Mouse (Mus musculus): ENCODE measurements around the gene Pigg. TPM values are rescaled to one million over a fixed set of nuclear protein-coding genes. Genes with fewer than 3 reads are reported as not detected.
"Not testable (repeated sequence)": the region's sequence is repeated elsewhere in the genome, so short reads cannot be mapped to it uniquely, and the experiment has no call there.

Pigg gene
- polyA plus RNA-seq (2012; rRNA removed) = 8.4 and 8.8 TPM in 2 replicates

- peak; percentile 84 to 94 for DNase-seq (ENCODE audit: extremely low spot score in 1 of 2, low spot score in 1 of 2)
Observed at GRCm38 (mm10) chr5:108312224-108313064, at the start of gene Pigg. TSS of gene Pigg (plus strand) at chr5:108312609.

GRCm38 (mm10) chr5:108262722-108263121, 49.7 kb upstream of the Pigg start:
- peak in 1 of 2 experiments; percentile 22 for DNase-seq (ENCODE audit: extremely low spot score in 1 of 2, low spot score in 1 of 2)

- not testable (repeated sequence) for DNase-seq (ENCODE audit: extremely low spot score in 1 of 2, low spot score in 1 of 2)
Observed at GRCm38 (mm10) chr5:108263785-108264184, 48.6 kb upstream of the Pigg start.

- no peak for DNase-seq (ENCODE audit: extremely low spot score in 1 of 2, low spot score in 1 of 2)
Observed at GRCm38 (mm10) chr5:108266990-108267389, 45.4 kb upstream of the Pigg start.

DNA sequence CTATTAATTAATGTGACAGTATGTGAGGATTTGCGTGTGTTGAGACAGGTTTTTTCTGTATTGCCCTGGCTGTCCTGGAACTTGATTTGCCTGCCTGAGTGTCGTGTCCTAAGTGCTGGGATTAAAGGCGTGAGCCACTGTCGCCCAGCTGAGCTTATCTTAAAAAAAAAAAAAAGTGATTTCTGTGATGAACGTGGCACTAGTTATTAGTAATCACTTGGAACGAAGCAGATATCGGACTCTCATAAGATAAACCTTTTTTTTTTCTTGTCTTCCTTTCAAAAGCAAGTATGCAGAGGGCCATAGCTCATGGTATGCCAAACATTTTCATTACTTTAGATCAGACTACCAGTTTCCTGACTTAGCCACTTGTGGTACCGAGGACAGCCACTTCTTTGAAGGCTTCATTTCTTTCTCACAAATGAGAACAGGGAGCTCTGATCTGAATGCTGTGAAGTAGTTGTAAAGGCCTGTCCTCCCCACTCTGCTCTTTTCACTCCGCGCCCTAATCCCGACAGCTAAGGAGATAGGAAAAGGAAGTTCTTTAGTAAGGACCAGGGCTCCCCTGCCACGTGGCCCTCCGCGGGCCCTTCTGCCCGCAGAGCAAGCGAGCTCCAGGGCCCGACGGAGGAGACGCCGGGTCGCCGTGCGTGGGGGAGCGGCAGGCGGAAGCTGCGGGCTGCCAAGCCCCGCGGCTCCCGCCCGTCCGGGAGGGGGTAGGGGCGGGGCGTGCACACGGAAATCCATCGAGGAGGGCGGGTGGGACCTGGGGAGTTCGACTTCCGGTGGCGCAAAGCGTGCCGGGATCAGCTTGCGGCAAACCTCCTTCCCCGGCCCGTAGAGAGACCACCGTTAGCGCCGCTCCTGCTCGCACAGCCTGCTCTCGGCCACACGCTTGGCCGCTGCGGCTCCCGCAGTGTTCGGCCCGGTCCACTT, 44.0 kb upstream of the Pigg start, which contains the start of gene Dr1:
Dr1 (plus strand) TSS at position 771 of the 936 bp plus-strand sequence.
- peak; percentile 49 to 84 for DNase-seq (ENCODE audit: extremely low spot score in 1 of 2, low spot score in 1 of 2)

DNA sequence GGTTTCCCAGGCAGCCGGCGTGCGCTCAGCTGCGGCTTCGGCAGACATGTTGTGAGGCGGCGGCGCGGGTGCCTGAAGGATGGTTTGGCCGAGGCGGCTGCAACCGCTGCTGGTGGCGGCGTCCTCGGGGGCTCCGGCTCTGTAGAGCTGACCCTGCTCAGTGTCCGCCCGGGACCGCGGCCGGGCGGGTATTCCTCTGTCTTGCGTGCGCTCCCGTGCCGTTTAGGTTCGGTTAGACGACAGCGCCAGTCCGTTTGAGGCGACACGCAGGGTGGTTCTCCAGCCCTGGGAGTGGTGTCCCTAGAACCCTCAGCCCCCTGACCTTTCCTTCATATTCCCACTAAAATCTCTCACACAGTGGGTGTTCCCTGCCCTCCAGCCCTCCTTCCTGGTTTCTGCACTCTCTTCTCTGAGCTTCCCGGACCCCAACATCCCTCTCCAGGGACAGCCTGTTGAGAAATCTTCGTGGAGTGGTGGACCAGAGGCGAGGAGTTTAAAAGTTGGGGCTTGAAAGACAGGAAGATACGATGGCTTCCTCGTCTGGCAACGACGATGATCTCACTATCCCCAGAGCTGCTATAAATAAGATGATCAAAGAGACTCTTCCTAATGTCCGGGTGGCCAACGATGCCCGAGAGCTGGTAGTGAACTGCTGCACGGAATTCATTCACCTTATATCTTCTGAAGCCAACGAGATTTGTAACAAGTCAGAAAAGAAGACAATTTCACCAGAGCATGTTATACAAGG, 43.2 kb upstream of the Pigg start:
- peak in 1 of 2 experiments; percentile 15 for DNase-seq (ENCODE audit: extremely low spot score in 1 of 2, low spot score in 1 of 2)

GRCm38 (mm10) chr5:108269811-108270151, 42.6 kb upstream of the Pigg start:
- DNase-seq (ENCODE audit: extremely low spot score in 1 of 2, low spot score in 1 of 2) = no peak

- no peak for DNase-seq (ENCODE audit: extremely low spot score in 1 of 2, low spot score in 1 of 2)
Observed at GRCm38 (mm10) chr5:108270415-108270814, 42.0 kb upstream of the Pigg start.

DNA sequence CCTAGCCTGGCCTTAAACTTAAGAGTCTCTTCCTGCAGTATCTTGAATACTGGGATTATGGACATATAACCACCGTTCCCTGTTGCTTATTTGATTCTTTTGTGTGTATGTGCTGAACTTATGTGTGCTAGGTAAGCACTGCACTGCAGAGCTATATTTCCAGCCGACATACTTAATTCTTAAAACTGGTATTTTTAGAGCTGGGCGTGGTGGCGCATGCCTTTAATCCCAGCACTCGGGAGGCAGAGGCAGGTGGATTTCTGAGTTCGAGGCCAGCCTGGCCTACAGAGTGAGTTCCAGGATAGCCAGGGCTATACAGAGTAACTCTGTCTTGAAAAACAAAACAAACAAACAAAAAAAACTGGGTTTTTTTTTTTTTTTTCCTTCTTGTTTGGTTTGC, 41.1 kb upstream of the Pigg start:
- not testable (repeated sequence) for DNase-seq (ENCODE audit: extremely low spot score in 1 of 2, low spot score in 1 of 2)

- DNase-seq (ENCODE audit: extremely low spot score in 1 of 2, low spot score in 1 of 2) = no peak
Observed at GRCm38 (mm10) chr5:108286957-108287356, 25.5 kb upstream of the Pigg start.

GRCm38 (mm10) chr5:108301567-108301966, 10.8 kb upstream of the Pigg start:
- no peak for DNase-seq (ENCODE audit: extremely low spot score in 1 of 2, low spot score in 1 of 2)

DNA sequence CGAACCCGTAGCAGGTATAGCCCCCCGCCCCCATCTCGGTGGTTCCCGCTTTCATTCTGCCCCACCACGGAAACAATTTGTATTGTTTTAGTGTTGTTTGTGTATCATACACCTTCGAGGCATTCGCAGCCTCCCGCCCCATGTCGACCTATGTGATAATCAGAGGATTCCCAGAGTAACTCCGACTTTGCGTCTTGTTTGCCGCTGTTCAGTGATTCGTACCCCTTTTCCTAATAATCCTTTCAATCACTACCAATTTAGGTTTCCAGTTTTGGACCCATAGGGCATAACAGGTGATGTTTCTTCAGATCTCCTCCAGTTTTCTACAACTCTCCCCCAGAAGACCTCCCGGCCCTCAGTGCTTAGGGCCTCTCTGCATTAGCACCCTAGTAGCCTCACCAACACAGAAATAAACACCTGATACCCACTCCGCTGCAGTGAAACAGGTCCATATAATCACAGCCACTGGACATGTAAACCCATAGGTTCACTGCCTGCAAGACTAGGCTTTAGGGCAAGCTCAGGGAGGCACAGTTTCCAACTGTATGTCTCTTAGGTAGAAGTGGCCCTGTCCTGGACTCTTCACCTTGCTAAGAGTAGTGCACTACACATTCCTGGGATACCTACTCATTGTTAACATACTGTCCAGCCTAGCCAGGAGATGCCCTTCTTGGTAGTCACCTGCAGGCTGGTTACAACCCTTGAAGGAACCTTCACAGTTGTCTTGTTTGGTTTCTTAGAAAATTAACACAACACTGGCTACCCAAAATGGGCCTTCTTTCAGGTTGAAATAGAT, 854 bp downstream of the Pigg start:
- no peak for DNase-seq (ENCODE audit: extremely low spot score in 1 of 2, low spot score in 1 of 2)

- DNase-seq (ENCODE audit: extremely low spot score in 1 of 2, low spot score in 1 of 2) = no peak
Observed at GRCm38 (mm10) chr5:108331051-108331450, 18.6 kb downstream of the Pigg start.

DNA sequence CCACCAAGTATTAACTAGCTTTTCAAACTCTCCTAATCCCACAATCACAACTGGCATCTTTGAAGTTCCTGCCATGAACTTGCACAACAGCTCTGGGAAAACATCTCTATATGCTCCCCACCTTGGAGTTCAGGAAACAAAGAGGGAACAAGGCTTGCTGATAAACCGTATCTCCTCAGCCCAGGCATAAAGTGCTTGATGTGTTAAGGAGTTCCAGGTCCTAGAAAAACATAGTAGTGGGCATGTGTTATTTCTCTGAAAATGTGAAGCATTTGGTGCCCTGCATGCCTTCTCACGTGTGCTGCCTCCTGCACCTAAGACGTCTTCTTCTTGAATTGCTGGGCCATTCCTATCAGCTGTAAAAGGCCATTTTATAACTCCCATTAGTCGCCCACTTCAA, 25.0 kb downstream of the Pigg start:
- DNase-seq (ENCODE audit: extremely low spot score in 1 of 2, low spot score in 1 of 2) = no peak

- no peak for DNase-seq (ENCODE audit: extremely low spot score in 1 of 2, low spot score in 1 of 2)
Observed at GRCm38 (mm10) chr5:108338049-108338448, 25.6 kb downstream of the Pigg start.

DNA sequence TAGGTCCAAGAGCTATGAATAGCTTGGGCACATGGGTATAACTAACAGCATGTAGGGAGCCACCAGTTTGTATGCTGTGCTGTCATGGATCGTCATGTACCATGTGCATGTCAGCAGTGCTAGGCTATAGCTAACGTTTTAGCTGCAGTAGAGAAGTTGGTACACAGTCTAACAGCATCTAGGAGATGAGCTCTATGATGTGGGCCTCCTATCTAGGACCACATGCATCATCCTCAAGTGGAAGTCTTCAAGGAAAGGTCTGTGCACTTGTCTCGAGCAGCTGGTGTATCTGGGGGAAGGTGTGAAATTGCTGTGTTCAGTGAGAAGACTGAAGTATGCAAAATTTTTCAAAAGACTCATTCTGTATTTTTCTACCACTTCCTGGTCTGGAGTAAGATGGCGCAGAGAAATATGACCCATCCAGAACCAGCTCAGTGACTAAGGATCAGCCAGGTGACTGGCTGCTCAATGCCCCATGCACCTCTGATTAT, 31.3 kb downstream of the Pigg start:
- DNase-seq (ENCODE audit: extremely low spot score in 1 of 2, low spot score in 1 of 2) = peak in 1 of 2 experiments; percentile 26

GRCm38 (mm10) chr5:108345313-108346071, 33.1 kb downstream of the Pigg start:
- no peak for DNase-seq (ENCODE audit: extremely low spot score in 1 of 2, low spot score in 1 of 2)

- DNase-seq (ENCODE audit: extremely low spot score in 1 of 2, low spot score in 1 of 2) = no peak
Observed at GRCm38 (mm10) chr5:108347843-108348242, 35.4 kb downstream of the Pigg start.
